Mouse (Mus musculus) gastrocnemius, adult 8-10 months (tissue): ENCODE data around the gene Racgap1. TPM values are rescaled to one million over a fixed set of nuclear protein-coding genes. Genes with fewer than 3 reads are reported as not detected.

ENCODE experiments used
- DNase-seq, 2 experiments: peaks; one replicate each; pipeline ENCODE4 v3.0.0; 2022; ENCODE audit warnings: low spot score in 2 of 2
- total RNA-seq, 4 experiments: library from RNA; stranded (reverse); gene quantifications; 2 replicates each; pipeline ENCODE4 v1.2.4; 2022

Gene Racgap1
- total RNA-seq, 4 experiments from 2014 or later = 0.31 to 2.4 (median 1.1) TPM

- DNase-seq = no peak
These were observed 59.3 kb downstream of the Racgap1 start for GRCm38 (mm10) chr15:99592177-99592576.

- DNase-seq = no peak
These were observed 60.9 kb downstream of the Racgap1 start, which contains the start of gene Aqp5 for GRCm38 (mm10) chr15:99590429-99591084. Gene Aqp5 (plus strand): TSS chr15:99590782.

- no peak for DNase-seq
These were observed 61.8 kb downstream of the Racgap1 start for GRCm38 (mm10) chr15:99589704-99590103.

GRCm38 (mm10) chr15:99589237-99589636 is 62.2 kb downstream of the Racgap1 start:
- DNase-seq = no peak

- no peak for DNase-seq
These were observed 64.9 kb downstream of the Racgap1 start for GRCm38 (mm10) chr15:99586525-99586924.

- no peak for DNase-seq
These were observed 65.7 kb downstream of the Racgap1 start for GRCm38 (mm10) chr15:99585741-99586140.

- no peak for DNase-seq
These were observed 66.9 kb downstream of the Racgap1 start for GRCm38 (mm10) chr15:99584407-99585202.

- DNase-seq = no peak
These were observed 67.8 kb downstream of the Racgap1 start for GRCm38 (mm10) chr15:99583463-99584344.

- no peak for DNase-seq
These were observed 72.5 kb downstream of the Racgap1 start, which contains the start of gene Aqp2 for GRCm38 (mm10) chr15:99578802-99579485. Gene Aqp2 (plus strand): TSS chr15:99579055.

Other genes with a start within 250 kb of the Racgap1 start
- gene Nckap5l, start 193.9 kb downstream of the Racgap1 start, total RNA-seq = 1 to 10 TPM; 1.5 to 2.2 (median 1.7) TPM
- 1 to 10 TPM; 3.6 to 6.2 (median 4.5) TPM for gene Bcdin3d, start 176.9 kb downstream of the Racgap1 start, total RNA-seq
- under 1 TPM in 3 of 4 experiments, not detected in 1; 0.13 to 0.21 (median 0.15) TPM for gene Faim2, start 123.5 kb downstream of the Racgap1 start, total RNA-seq
- gene Aqp2, start 72.6 kb downstream of the Racgap1 start, total RNA-seq = not detected
- gene Aqp5, start 60.9 kb downstream of the Racgap1 start, total RNA-seq = not detected
- gene Aqp6, start 50.3 kb downstream of the Racgap1 start, total RNA-seq = not detected
- not detected for gene Asic1, start 18.7 kb upstream of the Racgap1 start, total RNA-seq
- 1 to 10 TPM; 4.8 to 9.4 (median 7.2) TPM for gene Smarcd1, start 50.5 kb upstream of the Racgap1 start, total RNA-seq
- 1 to 10 TPM in 1 of 4 experiments, not detected in 3; 1.3 TPM for gene Gm17349, start 53.8 kb upstream of the Racgap1 start, total RNA-seq
- 100 to 1,000 TPM; 446 to 550 (median 458) TPM for gene Gpd1, start 65.9 kb upstream of the Racgap1 start, total RNA-seq
- 100 to 1,000 TPM; 154 to 172 (median 162) TPM for gene Cox14, start 74.0 kb upstream of the Racgap1 start, total RNA-seq
- gene Cers5, start 121.2 kb upstream of the Racgap1 start, total RNA-seq = 1 to 10 TPM; 3.1 to 4.9 (median 3.5) TPM
- gene Lima1, start 223.8 kb upstream of the Racgap1 start, total RNA-seq = 1 to 10 TPM; 5.8 to 9.4 (median 6.5) TPM